In the genomic region with DNA sequence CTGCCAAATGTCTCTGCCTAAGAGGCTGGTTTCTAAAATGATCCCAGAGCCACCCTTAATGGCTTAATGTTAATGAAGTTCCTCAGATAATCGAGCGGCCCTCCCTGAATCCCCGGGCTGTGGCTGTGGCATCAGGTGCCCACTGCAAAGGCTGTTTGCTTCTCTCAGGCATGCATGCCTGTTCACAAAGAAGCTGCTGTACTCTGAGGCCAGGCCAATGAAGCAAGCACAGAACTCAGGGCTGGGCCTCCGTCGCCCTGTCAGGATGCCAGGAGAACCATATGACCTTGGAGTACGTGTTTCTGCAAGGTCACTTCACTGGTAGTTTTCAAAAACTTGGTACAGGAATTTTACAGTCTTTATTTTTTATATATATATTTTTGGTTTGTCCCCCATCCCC, we compare ENCODE assay signal across 16 mouse cellular contexts. TPM values are rescaled to one million over a fixed set of nuclear protein-coding genes. Genes with fewer than 3 reads are reported as not detected.
DNase-seq lines count a peak whose midpoint lies in the region; ATAC-seq lines count a peak whose summit lies in the region.
"Had no signal": no experiment of that assay in that cellular context is flagged by ENCODE, and none has a peak within 500 bp of the region (broad histone marks: within the 10 kb centered on the region; RNA-seq: fewer than 3 reads in every experiment).

No protein-coding gene starts in this region.

- no peak for ATAC-seq in heart, embryonic 16.5 days (replicated peaks; ENCODE audit: extremely low read depth, insufficient read depth, low FRiP score)
- 0 out of 2 replicates have a peak, but pooled peaks have one; percentile 40 for ATAC-seq in neural tube, embryonic 13.5 days (ENCODE audit: low read depth)
- no peak for ATAC-seq in neural tube, embryonic 15.5 days (ENCODE audit: low FRiP score)
- ATAC-seq in embryonic facial prominence, embryonic 14.5 days (ENCODE audit: low read depth): no peak
- ATAC-seq in hindbrain, embryonic 12.5 days (ENCODE audit: low FRiP score): no peak
- ATAC-seq: midbrain, embryonic 13.5 days had no signal

- 55% methylated on average over 6 of the region's 6 CpGs for WGBS in heart, embryonic 16.5 days
- 48% methylated on average over 6 of the region's 6 CpGs for WGBS in neural tube, embryonic 13.5 days
- WGBS in neural tube, embryonic 15.5 days: 45% methylated on average over 6 of the region's 6 CpGs
- WGBS in embryonic facial prominence, embryonic 14.5 days: 69% methylated on average over 6 of the region's 6 CpGs
- WGBS in hindbrain, embryonic 12.5 days: 64% methylated on average over 6 of the region's 6 CpGs

- no peaks in the 10 kb centered on the region for H3K9me3 ChIP-seq in heart, embryonic 16.5 days (replicated peaks; ENCODE audit: control insufficient read depth, low read length)
- no peaks in the 10 kb centered on the region for H3K9me3 ChIP-seq in neural tube, embryonic 13.5 days
- H3K9me3 ChIP-seq in neural tube, embryonic 15.5 days (replicated peaks): no peaks in the 10 kb centered on the region
- no peaks in the 10 kb centered on the region for H3K9me3 ChIP-seq in embryonic facial prominence, embryonic 14.5 days (ENCODE audit: control insufficient read depth, low read length)
- H3K9me3 ChIP-seq in hindbrain, embryonic 12.5 days (replicated peaks): no peaks in the 10 kb centered on the region
- H3K9me3 ChIP-seq: midbrain, embryonic 13.5 days had no signal

- H3K4me2 ChIP-seq in heart, embryonic 16.5 days (ENCODE audit: low read depth, low read length): no peak overlapping the region
- no peak overlapping the region for H3K4me2 ChIP-seq in neural tube, embryonic 13.5 days
- H3K4me2 ChIP-seq in neural tube, embryonic 15.5 days: no peak overlapping the region
- no peak overlapping the region for H3K4me2 ChIP-seq in embryonic facial prominence, embryonic 14.5 days (ENCODE audit: low read depth, low read length)
- H3K4me2 ChIP-seq in hindbrain, embryonic 12.5 days (replicated peaks): no peak overlapping the region
- H3K4me2 ChIP-seq: hindbrain, embryonic 14.5 days; midbrain, embryonic 13.5 days had no signal

- peaks cover 23% of the 10 kb centered on the region for H3K4me1 ChIP-seq in heart, embryonic 16.5 days (ENCODE audit: control insufficient read depth, insufficient read depth, low read length)
- peaks cover 23% of the 10 kb centered on the region for H3K4me1 ChIP-seq in neural tube, embryonic 13.5 days (replicated peaks)
- H3K4me1 ChIP-seq in neural tube, embryonic 15.5 days: peaks cover 13% of the 10 kb centered on the region
- peaks cover 15% of the 10 kb centered on the region; the same call in 1 of the 2 replicates for H3K4me1 ChIP-seq in embryonic facial prominence, embryonic 14.5 days (ENCODE audit: control insufficient read depth, insufficient read depth, low read length)
- peaks cover 13% of the 10 kb centered on the region; the same call in 1 of the 2 replicates for H3K4me1 ChIP-seq in hindbrain, embryonic 12.5 days

- H3K4me3 ChIP-seq in heart, embryonic 16.5 days (ENCODE audit: low read length): no peak overlapping the region
- H3K4me3 ChIP-seq in neural tube, embryonic 13.5 days: no peak overlapping the region
- no peak overlapping the region for H3K4me3 ChIP-seq in neural tube, embryonic 15.5 days (replicated peaks)
- H3K4me3 ChIP-seq in embryonic facial prominence, embryonic 14.5 days (ENCODE audit: low read depth, low read length): no peak overlapping the region
- no peak overlapping the region for H3K4me3 ChIP-seq in hindbrain, embryonic 12.5 days
- H3K4me3 ChIP-seq: midbrain, embryonic 13.5 days had no signal

- H3K36me3 ChIP-seq in heart, embryonic 16.5 days (ENCODE audit: control insufficient read depth, insufficient read depth): no peaks in the 10 kb centered on the region
- H3K36me3 ChIP-seq in neural tube, embryonic 13.5 days: peaks cover 21% of the 10 kb centered on the region; the same call in 1 of the 2 replicates
- H3K36me3 ChIP-seq in neural tube, embryonic 15.5 days: peaks cover 3% of the 10 kb centered on the region; the same call in 1 of the 2 replicates
- H3K36me3 ChIP-seq in embryonic facial prominence, embryonic 14.5 days (ENCODE audit: control insufficient read depth, insufficient read depth, low read length): no peaks in the 10 kb centered on the region
- 0 out of 2 replicates have a peak, but pooled peaks cover 4% of the 10 kb centered on the region for H3K36me3 ChIP-seq in hindbrain, embryonic 12.5 days
- H3K36me3 ChIP-seq: midbrain, embryonic 13.5 days had no signal

- no peaks in the 10 kb centered on the region for H3K27me3 ChIP-seq in heart, embryonic 16.5 days (ENCODE audit: control insufficient read depth, insufficient read depth, low read length)
- no peaks in the 10 kb centered on the region for H3K27me3 ChIP-seq in neural tube, embryonic 13.5 days
- H3K27me3 ChIP-seq in neural tube, embryonic 15.5 days (replicated peaks): no peaks in the 10 kb centered on the region
- H3K27me3 ChIP-seq in embryonic facial prominence, embryonic 14.5 days (replicated peaks; ENCODE audit: control insufficient read depth, insufficient read depth, low read length): no peaks in the 10 kb centered on the region
- H3K27me3 ChIP-seq in hindbrain, embryonic 12.5 days: no peaks in the 10 kb centered on the region
- H3K27me3 ChIP-seq: CH12.LX; midbrain, embryonic 13.5 days had no signal

- peak overlapping the region; percentile 15; the same call in 1 of the 2 replicates for H3K27ac ChIP-seq in heart, embryonic 16.5 days (ENCODE audit: low read length)
- H3K27ac ChIP-seq in neural tube, embryonic 13.5 days (replicated peaks): no peak overlapping the region
- H3K27ac ChIP-seq in neural tube, embryonic 15.5 days (replicated peaks): no peak overlapping the region
- H3K27ac ChIP-seq in embryonic facial prominence, embryonic 14.5 days (replicated peaks; ENCODE audit: low read depth, low read length): peak overlapping the region; percentile 41; the same call in 1 of the 2 replicates
- H3K27ac ChIP-seq in hindbrain, embryonic 12.5 days: no peak overlapping the region
- H3K27ac ChIP-seq: hindbrain, embryonic 14.5 days; macrophage; midbrain, embryonic 13.5 days had no signal

- H3K9ac ChIP-seq in heart, embryonic 16.5 days (ENCODE audit: low read length): no peak overlapping the region
- H3K9ac ChIP-seq in neural tube, embryonic 13.5 days: no peak overlapping the region
- no peak overlapping the region for H3K9ac ChIP-seq in neural tube, embryonic 15.5 days (replicated peaks)
- no peak overlapping the region for H3K9ac ChIP-seq in embryonic facial prominence, embryonic 14.5 days (ENCODE audit: low read depth, low read length)
- no peak overlapping the region for H3K9ac ChIP-seq in hindbrain, embryonic 12.5 days
- H3K9ac ChIP-seq: hindbrain, embryonic 14.5 days; midbrain, embryonic 13.5 days had no signal

- peak; percentile 26 for DNase-seq in adrenal gland, adult 2 months
- no peak for DNase-seq in adrenal gland, adult 8-10 months
- DNase-seq in heart, postnatal 25 days (ENCODE audit: low spot score): no peak
- peak; percentile 24 for DNase-seq in embryonic facial prominence, embryonic 14.5 days (ENCODE audit: low spot score)
- DNase-seq: cerebellum, postnatal 25 days; liver; lung, adult 18-20 months; thymus, postnatal 14 days had no signal

- intact Hi-C loops in heart, postnatal 25 days (cut with DNase I): no loop called here

RNA-seq across cellular contexts. Expression of gene S100b, which starts 2.0 kb away (rescaled TPM):
- 10 to 100 TPM; 11.6 to 26.6 TPM for total RNA-seq in adrenal gland, adult 2 months (2021)
- polyA plus RNA-seq in adrenal gland, adult 2 months (2012; rRNA removed): 2.0 TPM in 2 replicates
- 10 to 100 TPM in 3 of 4 experiments, 1 to 10 TPM in 1; 7.3 to 35.5 (median 12.7) TPM for total RNA-seq in adrenal gland, adult 8-10 months (2022)
- polyA plus RNA-seq in heart, embryonic 16.5 days (2015; fragmentation: Nextera tagmentation; extraction: Ambion mirVana): 0.71 and 0.95 TPM in 2 replicates
- 1 to 10 TPM; 1.5 to 1.6 TPM for total RNA-seq in heart, postnatal 25 days (2021)
- polyA plus RNA-seq in neural tube, embryonic 13.5 days (2015; fragmentation: Nextera tagmentation; extraction: Ambion mirVana): 3.2 and 3.9 TPM in 2 replicates
- 5.4 and 7.4 TPM in 2 replicates for polyA plus RNA-seq in neural tube, embryonic 15.5 days (2015; fragmentation: Nextera tagmentation; extraction: Ambion mirVana)
- polyA plus RNA-seq in embryonic facial prominence, embryonic 14.5 days (2014; fragmentation: Nextera tagmentation; extraction: Ambion mirVana): 12.9 and 14.6 TPM in 2 replicates
- 1.4 and 1.6 TPM in 2 replicates for polyA plus RNA-seq in hindbrain, embryonic 12.5 days (2016; fragmentation: Nextera tagmentation; extraction: Ambion mirVana)
- total RNA-seq: CH12.LX had no signal
- polyA plus RNA-seq: macrophage had no signal

RNA-seq across cellular contexts. Expression of gene Prmt2, which starts 18.0 kb away (rescaled TPM):
- total RNA-seq in adrenal gland, adult 2 months (2021): 10 to 100 TPM; 19.0 to 25.9 TPM
- 22.1 and 27.4 TPM in 2 replicates for polyA plus RNA-seq in adrenal gland, adult 2 months (2012; rRNA removed)
- total RNA-seq in adrenal gland, adult 8-10 months (2022): 10 to 100 TPM; 24.6 to 33.5 (median 29.3) TPM
- 58.5 and 60.4 TPM in 2 replicates for polyA plus RNA-seq in heart, embryonic 16.5 days (2015; fragmentation: Nextera tagmentation; extraction: Ambion mirVana)
- 10 to 100 TPM; 10.7 to 10.8 TPM for total RNA-seq in heart, postnatal 25 days (2021)
- 211 and 221 TPM in 2 replicates for polyA plus RNA-seq in neural tube, embryonic 13.5 days (2015; fragmentation: Nextera tagmentation; extraction: Ambion mirVana)
- polyA plus RNA-seq in neural tube, embryonic 15.5 days (2015; fragmentation: Nextera tagmentation; extraction: Ambion mirVana): 262 and 302 TPM in 2 replicates
- polyA plus RNA-seq in embryonic facial prominence, embryonic 14.5 days (2014; fragmentation: Nextera tagmentation; extraction: Ambion mirVana): 68.7 and 71.5 TPM in 2 replicates
- 133 and 137 TPM in 2 replicates for polyA plus RNA-seq in hindbrain, embryonic 12.5 days (2016; fragmentation: Nextera tagmentation; extraction: Ambion mirVana)

Comparison
In these comparisons a context has a peak if more than half of its experiments do, and no peak if none do; other contexts are left out.
1. DNase-seq: peak in adrenal gland, adult 2 months (single experiment) and embryonic facial prominence, embryonic 14.5 days (single experiment); none in adrenal gland, adult 8-10 months (single experiment) and heart, postnatal 25 days (single experiment).
2. H3K27ac ChIP-seq: peak in heart, embryonic 16.5 days (single experiment) and embryonic facial prominence, embryonic 14.5 days (single experiment); none in neural tube, embryonic 13.5 days (single experiment), neural tube, embryonic 15.5 days (single experiment) and hindbrain, embryonic 12.5 days (single experiment).